Mouse (Mus musculus) embryonic facial prominence, embryonic 13.5 days (tissue): Measurements from ENCODE around the gene Eprs. TPM values are rescaled to one million over a fixed set of nuclear protein-coding genes. Genes with fewer than 3 reads are reported as not detected.

Experiments
- ATAC-seq: fragments of 200-750 bp; cut with Nextera tagmentation; 2 replicates; pipeline ENCODE4 v1.8.0; 2017; ENCODE audit warnings: low read depth; ENCODE audit not compliant: insufficient number of reproducible peaks, insufficient read depth, low FRiP score, low TSS enrichment
- H3K27ac ChIP-seq: fragments of 300-500 bp; sonication (generic); 2 replicates; pipeline ENCODE4 v1.5.1; 2015; ENCODE audit warnings: moderate library complexity, mild to moderate bottlenecking, inconsistent platforms
- H3K27me3 ChIP-seq: fragments of 300-500 bp; sonication (generic); 2 replicates; pipeline ENCODE4 v1.6.1; 2015; ENCODE audit warnings: mild to moderate bottlenecking, inconsistent platforms
- H3K36me3 ChIP-seq: fragments of 300-500 bp; sonication (generic); 2 replicates; pipeline ENCODE4 v1.6.1; 2015; ENCODE audit warnings: mild to moderate bottlenecking, inconsistent platforms
- H3K4me1 ChIP-seq: fragments of 300-500 bp; sonication (generic); 2 replicates; pipeline ENCODE4 v1.6.1; 2015; ENCODE audit warnings: inconsistent platforms
- H3K4me2 ChIP-seq: fragments of 300-500 bp; sonication (generic); 2 replicates; pipeline ENCODE4 v1.6.1; 2015; ENCODE audit warnings: moderate library complexity, mild to moderate bottlenecking, inconsistent platforms
- H3K4me3 ChIP-seq: fragments of 300-500 bp; sonication (generic); 2 replicates; pipeline ENCODE4 v1.5.1; 2015; ENCODE audit warnings: mild to moderate bottlenecking, inconsistent platforms
- H3K9ac ChIP-seq: fragments of 300-500 bp; sonication (generic); 2 replicates; pipeline ENCODE4 v1.6.1; 2015; ENCODE audit warnings: mild to moderate bottlenecking, inconsistent platforms
- H3K9me3 ChIP-seq: fragments of 300-500 bp; sonication (generic); 2 replicates; pipeline ENCODE4 v1.6.1; 2016; ENCODE audit warnings: inconsistent platforms
- WGBS: fragments of 180-500 bp; shearing (Covaris S2); methylation state at CpG from one replicate; pipeline ENCODE4 v1.1.7; 2015; ENCODE audit warnings: mixed read lengths; 5-methylcytosine and 5-hydroxymethylcytosine counted together
- polyA plus RNA-seq: library from polyadenylated mRNA; unstranded; fragments of >200 nt; fragmentation: Nextera tagmentation; extraction: Ambion mirVana; gene quantifications from 2 replicates; pipeline ENCODE4 v1.2.1, GENCODE M21; 2015

The Eprs gene
- polyA plus RNA-seq, 1 experiment from 2014 or later: 161 TPM

GRCm38 (mm10) chr1:185363526-185364182, 810 bp downstream of the Eprs start:
- Histone ChIP-seq H3K9me3 (no peaks in the 10 kb centered on the region), H3K27ac (peak overlapping the region; percentile 94), H3K4me3 (peak overlapping the region; percentile 90), H3K36me3 (peaks cover 8% of the 10 kb centered on the region), H3K4me1 (peaks cover 27% of the 10 kb centered on the region), H3K4me2 (peak overlapping the region; percentile 63), H3K9ac (peak overlapping the region; percentile 90), H3K27me3 (no peaks in the 10 kb centered on the region)
- WGBS: 4% methylated on average over 22 of the region's 22 CpGs
- no peak for ATAC-seq

- Histone ChIP-seq H3K9ac (peak overlapping the region; percentile 90), H3K4me3 (peak overlapping the region; percentile 90), H3K9me3 (no peaks in the 10 kb centered on the region), H3K36me3 (peaks cover 11% of the 10 kb centered on the region), H3K4me2 (peak overlapping the region; percentile 63), H3K27ac (peak overlapping the region; percentile 94; the same call in 1 of the 2 replicates), H3K27me3 (no peaks in the 10 kb centered on the region), H3K4me1 (peaks cover 27% of the 10 kb centered on the region)
- no peak for ATAC-seq
- 37% methylated on average over 6 of the region's 6 CpGs for WGBS
Observed at GRCm38 (mm10) chr1:185364183-185364540, 1.3 kb downstream of the Eprs start.

GRCm38 (mm10) chr1:185367383-185367782, 4.5 kb downstream of the Eprs start:
- 82% methylated on average over 6 of the region's 6 CpGs for WGBS
- peaks cover 39% of the 10 kb centered on the region for H3K36me3 ChIP-seq
- peaks cover 21% of the 10 kb centered on the region for H3K4me1 ChIP-seq
- no peak overlapping the region for H3K27ac ChIP-seq
- H3K4me3 ChIP-seq: no peak overlapping the region
- H3K27me3 ChIP-seq: no peaks in the 10 kb centered on the region
- ATAC-seq: no peak
- H3K9ac ChIP-seq: peak overlapping the region; percentile 21; the same call in 1 of the 2 replicates
- H3K9me3 ChIP-seq: no peaks in the 10 kb centered on the region
- no peak overlapping the region for H3K4me2 ChIP-seq

GRCm38 (mm10) chr1:185369979-185370378, 7.1 kb downstream of the Eprs start:
- no peak for ATAC-seq

GRCm38 (mm10) chr1:185376390-185376789, 13.5 kb downstream of the Eprs start:
- Histone ChIP-seq H3K9me3 (no peaks in the 10 kb centered on the region), H3K9ac (no peak overlapping the region), H3K27me3 (no peaks in the 10 kb centered on the region), H3K4me1 (no peaks in the 10 kb centered on the region), H3K4me3 (no peak overlapping the region), H3K36me3 (peaks cover 82% of the 10 kb centered on the region), H3K27ac (no peak overlapping the region), H3K4me2 (no peak overlapping the region)
- no peak for ATAC-seq

More at GRCm38 (mm10) chr1:185369979-185370378, 7.1 kb downstream of the Eprs start:
- Histone ChIP-seq H3K4me2 (no peak overlapping the region), H3K36me3 (peaks cover 60% of the 10 kb centered on the region), H3K9me3 (no peaks in the 10 kb centered on the region), H3K27ac (no peak overlapping the region), H3K4me3 (no peak overlapping the region), H3K4me1 (peaks cover 11% of the 10 kb centered on the region), H3K27me3 (no peaks in the 10 kb centered on the region), H3K9ac (no peak overlapping the region)
- WGBS: 90% methylated on average over 6 of the region's 6 CpGs

- H3K27me3 ChIP-seq: no peaks in the 10 kb centered on the region
- H3K36me3 ChIP-seq: peaks cover 80% of the 10 kb centered on the region
- no peak overlapping the region for H3K4me3 ChIP-seq
- no peak overlapping the region for H3K9ac ChIP-seq
- no peaks in the 10 kb centered on the region for H3K9me3 ChIP-seq
- no peak for ATAC-seq
- H3K4me1 ChIP-seq: no peaks in the 10 kb centered on the region
- H3K27ac ChIP-seq: no peak overlapping the region
- H3K4me2 ChIP-seq: no peak overlapping the region
- 88% methylated on average over 2 of the region's 2 CpGs for WGBS
Observed at GRCm38 (mm10) chr1:185377429-185377828, 14.6 kb downstream of the Eprs start.

GRCm38 (mm10) chr1:185401615-185402014, 38.8 kb downstream of the Eprs start:
- H3K4me2 ChIP-seq: no peak overlapping the region
- 92% methylated on average over 5 of the region's 5 CpGs for WGBS
- H3K27me3 ChIP-seq: no peaks in the 10 kb centered on the region
- no peak overlapping the region for H3K27ac ChIP-seq
- no peak for ATAC-seq
- H3K36me3 ChIP-seq: peaks cover 82% of the 10 kb centered on the region
- no peaks in the 10 kb centered on the region for H3K9me3 ChIP-seq
- H3K9ac ChIP-seq: no peak overlapping the region
- no peak overlapping the region for H3K4me3 ChIP-seq
- H3K4me1 ChIP-seq: no peaks in the 10 kb centered on the region

- no peaks in the 10 kb centered on the region for H3K27me3 ChIP-seq
- H3K4me1 ChIP-seq: no peaks in the 10 kb centered on the region
- no peak overlapping the region for H3K9ac ChIP-seq
- no peak overlapping the region for H3K27ac ChIP-seq
- no peak overlapping the region for H3K4me2 ChIP-seq
- H3K9me3 ChIP-seq: no peaks in the 10 kb centered on the region
- no peak for ATAC-seq
- H3K4me3 ChIP-seq: no peak overlapping the region
- peaks cover 83% of the 10 kb centered on the region for H3K36me3 ChIP-seq
- 39% methylated on average over 2 of the region's 2 CpGs for WGBS
Observed at GRCm38 (mm10) chr1:185404021-185404420, 41.2 kb downstream of the Eprs start.

- Histone ChIP-seq H3K9ac (no peak overlapping the region), H3K4me1 (no peaks in the 10 kb centered on the region), H3K4me3 (no peak overlapping the region), H3K36me3 (peaks cover 79% of the 10 kb centered on the region), H3K9me3 (no peaks in the 10 kb centered on the region), H3K4me2 (no peak overlapping the region), H3K27me3 (no peaks in the 10 kb centered on the region), H3K27ac (no peak overlapping the region)
- ATAC-seq: no peak
- 90% methylated on average over 10 of the region's 10 CpGs for WGBS
Observed at GRCm38 (mm10) chr1:185405921-185406320, 43.1 kb downstream of the Eprs start.

- H3K4me1 ChIP-seq: no peaks in the 10 kb centered on the region
- no peak overlapping the region for H3K27ac ChIP-seq
- no peak overlapping the region for H3K4me3 ChIP-seq
- peaks cover 82% of the 10 kb centered on the region for H3K36me3 ChIP-seq
- H3K9ac ChIP-seq: no peak overlapping the region
- ATAC-seq: no peak
- 79% methylated on average over 3 of the region's 3 CpGs for WGBS
- no peaks in the 10 kb centered on the region for H3K27me3 ChIP-seq
- no peak overlapping the region for H3K4me2 ChIP-seq
- no peaks in the 10 kb centered on the region for H3K9me3 ChIP-seq
Observed at GRCm38 (mm10) chr1:185409831-185410230, 47.0 kb downstream of the Eprs start.

GRCm38 (mm10) chr1:185418011-185418410, 55.2 kb downstream of the Eprs start:
- Histone ChIP-seq H3K9ac (no peak overlapping the region), H3K4me1 (no peaks in the 10 kb centered on the region), H3K27ac (no peak overlapping the region), H3K4me2 (no peak overlapping the region), H3K36me3 (peaks cover 82% of the 10 kb centered on the region), H3K9me3 (no peaks in the 10 kb centered on the region), H3K27me3 (no peaks in the 10 kb centered on the region), H3K4me3 (no peak overlapping the region)
- no peak for ATAC-seq
- WGBS: 91% methylated on average over 9 of the region's 9 CpGs

- WGBS: 88% methylated on average over 5 of the region's 5 CpGs
- H3K4me3 ChIP-seq: no peak overlapping the region
- H3K36me3 ChIP-seq: peaks cover 85% of the 10 kb centered on the region
- no peaks in the 10 kb centered on the region for H3K27me3 ChIP-seq
- no peak overlapping the region for H3K9ac ChIP-seq
- H3K9me3 ChIP-seq: no peaks in the 10 kb centered on the region
- H3K4me1 ChIP-seq: no peaks in the 10 kb centered on the region
- ATAC-seq: no peak
- no peak overlapping the region for H3K27ac ChIP-seq
- H3K4me2 ChIP-seq: no peak overlapping the region
Observed at GRCm38 (mm10) chr1:185419805-185420204, 57.0 kb downstream of the Eprs start.
